Mouse (Mus musculus): ENCODE results near the gene Olfr155.

- TF ChIP-seq CTCF (IDR thresholded peaks at IDR 0.05): peak; percentile 81
- TF ChIP-seq POLR2A (IDR thresholded peaks at IDR 0.05; ENCODE audit: insufficient read depth, low read depth, low read length): no peak
- TF ChIP-seq EP300 (IDR thresholded peaks at IDR 0.05; ENCODE audit: insufficient read depth, low read depth, low read length): no peak
These were observed 55.1 kb downstream of the Olfr155 start for GRCm38 (mm10) chr4:43906443-43906842.

Measured in heart, adult 2 months (tissue).